Comparison of ENCODE assay signal across 9 mouse cellular contexts in the genomic region with DNA sequence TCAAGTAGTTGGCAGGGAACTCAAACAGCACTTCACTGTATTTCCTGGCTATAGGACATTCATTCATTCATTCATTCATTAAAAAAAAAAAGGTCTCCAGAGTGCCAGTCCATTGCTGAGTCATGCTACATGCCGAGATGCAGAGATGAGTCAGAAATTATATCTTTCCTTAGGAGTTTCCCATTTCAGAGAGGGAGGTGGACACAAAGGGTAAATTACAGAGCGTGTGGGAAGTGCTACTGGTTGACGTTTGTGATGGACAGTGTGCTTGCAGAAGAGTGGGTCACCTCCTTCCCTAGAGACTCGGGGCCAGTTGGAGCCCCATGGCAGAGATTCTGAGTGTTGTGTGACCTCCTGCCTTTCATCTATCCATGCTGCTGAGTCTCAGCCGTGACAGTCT. TPM values are rescaled to one million over a fixed set of nuclear protein-coding genes. Genes with fewer than 3 reads are reported as not detected.
DNase-seq lines count a peak whose midpoint lies in the region; ATAC-seq lines count a peak whose summit lies in the region.
"Had no signal": no experiment of that assay in that cellular context is flagged by ENCODE, and none has a peak within 500 bp of the region (broad histone marks: within the 10 kb centered on the region; RNA-seq: fewer than 3 reads in every experiment).

No protein-coding gene starts in this region.

- H3K4me3 ChIP-seq in kidney, embryonic 16.5 days (ENCODE audit: low read length): no peak overlapping the region
- no peak overlapping the region; the same call in none of the 2 replicates for H3K4me3 ChIP-seq in embryonic facial prominence, embryonic 11.5 days (ENCODE audit: low read depth, low read length)
- peak overlapping the region; percentile 72; the same call in 1 of the 2 replicates for H3K4me3 ChIP-seq in hindbrain, embryonic 14.5 days (replicated peaks; ENCODE audit: low read length)
- no peak overlapping the region for H3K4me3 ChIP-seq in neural tube, embryonic 14.5 days (ENCODE audit: low read depth, low read length)
- H3K4me3 ChIP-seq: erythroblast, embryonic 14.5 days had no signal

- H3K4me2 ChIP-seq in kidney, embryonic 16.5 days (replicated peaks; ENCODE audit: low read depth, low read length): peak overlapping the region; percentile 58
- H3K4me2 ChIP-seq in embryonic facial prominence, embryonic 11.5 days (ENCODE audit: low read depth, low read length): peak overlapping the region; percentile 79; the same call in 1 of the 2 replicates
- H3K4me2 ChIP-seq in hindbrain, embryonic 14.5 days (replicated peaks): peak overlapping the region; percentile 61
- H3K4me2 ChIP-seq in neural tube, embryonic 14.5 days (ENCODE audit: low read depth, low read length): peak overlapping the region; percentile 53; the same call in 1 of the 2 replicates

- H3K4me1 ChIP-seq in kidney, embryonic 16.5 days (ENCODE audit: insufficient read depth, low read length): peaks cover 43% of the 10 kb centered on the region
- peaks cover 7% of the 10 kb centered on the region for H3K4me1 ChIP-seq in embryonic facial prominence, embryonic 11.5 days (ENCODE audit: control insufficient read depth, insufficient read depth, low read length)
- H3K4me1 ChIP-seq in hindbrain, embryonic 14.5 days (replicated peaks; ENCODE audit: control insufficient read depth, insufficient read depth, low read length): peaks cover 51% of the 10 kb centered on the region
- H3K4me1 ChIP-seq in neural tube, embryonic 14.5 days (ENCODE audit: control insufficient read depth, insufficient read depth, low read length): peaks cover 40% of the 10 kb centered on the region

- DNase-seq in kidney, postnatal 14 days: no peak
- DNase-seq in embryonic facial prominence, embryonic 11.5 days (ENCODE audit: low spot score): no peak
- DNase-seq in hindbrain, embryonic 14.5 days (ENCODE audit: low spot score): no peak
- DNase-seq in retina, embryonic 14.5 days (ENCODE audit: low spot score): no peak
- no peak for DNase-seq in urinary bladder, adult 18-20 months (ENCODE audit: low spot score in 2 of 2)
- DNase-seq in spleen, postnatal 14 days (ENCODE audit: low spot score in 2 of 2): no peak

- whole genome bisulfite sequencing in kidney, embryonic 16.5 days: 21% methylated on average over 5 of the region's 5 CpGs
- 35% methylated on average over 5 of the region's 5 CpGs for WGBS in embryonic facial prominence, embryonic 11.5 days
- WGBS in hindbrain, embryonic 14.5 days: 25% methylated on average over 5 of the region's 5 CpGs
- 30% methylated on average over 5 of the region's 5 CpGs for WGBS in neural tube, embryonic 14.5 days

- no peaks in the 10 kb centered on the region for H3K36me3 ChIP-seq in kidney, embryonic 16.5 days (ENCODE audit: insufficient read depth, low read length)
- no peaks in the 10 kb centered on the region for H3K36me3 ChIP-seq in embryonic facial prominence, embryonic 11.5 days (replicated peaks; ENCODE audit: control insufficient read depth, insufficient read depth, low read depth, low read length)
- no peaks in the 10 kb centered on the region for H3K36me3 ChIP-seq in hindbrain, embryonic 14.5 days (replicated peaks; ENCODE audit: control insufficient read depth, insufficient read depth)
- no peaks in the 10 kb centered on the region for H3K36me3 ChIP-seq in neural tube, embryonic 14.5 days (ENCODE audit: control insufficient read depth, insufficient read depth, low read length)

- H3K9me3 ChIP-seq in kidney, embryonic 16.5 days (ENCODE audit: low read length): no peaks in the 10 kb centered on the region
- H3K9me3 ChIP-seq in embryonic facial prominence, embryonic 11.5 days (replicated peaks; ENCODE audit: control insufficient read depth, low read length): no peaks in the 10 kb centered on the region
- no peaks in the 10 kb centered on the region for H3K9me3 ChIP-seq in hindbrain, embryonic 14.5 days (ENCODE audit: control insufficient read depth, low read length)
- no peaks in the 10 kb centered on the region for H3K9me3 ChIP-seq in neural tube, embryonic 14.5 days (ENCODE audit: control insufficient read depth, low read length)

- no peak overlapping the region for H3K27ac ChIP-seq in kidney, embryonic 16.5 days (ENCODE audit: low read length)
- no peak overlapping the region for H3K27ac ChIP-seq in embryonic facial prominence, embryonic 11.5 days (replicated peaks; ENCODE audit: low read depth, low read length)
- H3K27ac ChIP-seq in hindbrain, embryonic 14.5 days: no peak overlapping the region
- no peak overlapping the region for H3K27ac ChIP-seq in neural tube, embryonic 14.5 days (ENCODE audit: low read depth, low read length)

- peak overlapping the region; percentile 97; the same call in 1 of the 2 replicates for H3K9ac ChIP-seq in kidney, embryonic 16.5 days (replicated peaks; ENCODE audit: low read length)
- H3K9ac ChIP-seq in embryonic facial prominence, embryonic 11.5 days (replicated peaks; ENCODE audit: low read length): no peak overlapping the region
- H3K9ac ChIP-seq in hindbrain, embryonic 14.5 days: peak overlapping the region; percentile 93; the same call in 1 of the 2 replicates
- H3K9ac ChIP-seq in neural tube, embryonic 14.5 days (replicated peaks; ENCODE audit: low read depth, low read length): no peak overlapping the region

- no peak for ATAC-seq in kidney, embryonic 16.5 days (ENCODE audit: low FRiP score, low TSS enrichment)
- no peak for ATAC-seq in embryonic facial prominence, embryonic 11.5 days (replicated peaks; ENCODE audit: insufficient number of reproducible peaks, low FRiP score, low TSS enrichment, low read depth)
- ATAC-seq in hindbrain, embryonic 14.5 days (ENCODE audit: low FRiP score): no peak
- ATAC-seq in neural tube, embryonic 14.5 days (ENCODE audit: low read depth): no peak

- H3K27me3 ChIP-seq in kidney, embryonic 16.5 days (ENCODE audit: insufficient read depth, low read length): no peaks in the 10 kb centered on the region
- no peaks in the 10 kb centered on the region for H3K27me3 ChIP-seq in embryonic facial prominence, embryonic 11.5 days (ENCODE audit: control insufficient read depth, insufficient read depth, low read length)
- H3K27me3 ChIP-seq in hindbrain, embryonic 14.5 days (ENCODE audit: control insufficient read depth, insufficient read depth, low read length): no peaks in the 10 kb centered on the region
- no peaks in the 10 kb centered on the region for H3K27me3 ChIP-seq in neural tube, embryonic 14.5 days (ENCODE audit: control insufficient read depth, insufficient read depth, low read length)

RNA-seq across cellular contexts. Expression of a gene that starts 2.6 kb away (rescaled TPM):
- 28.8 and 29.5 TPM in 2 replicates for polyA plus RNA-seq in kidney, embryonic 16.5 days (2015; fragmentation: Nextera tagmentation; extraction: Ambion mirVana)
- 59.4 and 66.3 TPM in 2 replicates for polyA plus RNA-seq in embryonic facial prominence, embryonic 11.5 days (2014; fragmentation: Nextera tagmentation; extraction: Ambion mirVana)
- polyA plus RNA-seq in hindbrain, embryonic 14.5 days (2014; fragmentation: Nextera tagmentation; extraction: Ambion mirVana): 23.3 and 26.6 TPM in 2 replicates
- 23.8 and 27.0 TPM in 2 replicates for polyA plus RNA-seq in neural tube, embryonic 14.5 days (2014; fragmentation: Nextera tagmentation; extraction: Ambion mirVana)
- polyA plus RNA-seq: erythroblast, embryonic 14.5 days had no signal

RNA-seq across cellular contexts. Expression of a gene that starts 42.6 kb away (rescaled TPM):
- 10.4 and 19.8 TPM in 2 replicates for polyA plus RNA-seq in kidney, embryonic 16.5 days (2015; fragmentation: Nextera tagmentation; extraction: Ambion mirVana)
- 147 and 161 TPM in 2 replicates for polyA plus RNA-seq in embryonic facial prominence, embryonic 11.5 days (2014; fragmentation: Nextera tagmentation; extraction: Ambion mirVana)
- 333 and 365 TPM in 2 replicates for polyA plus RNA-seq in hindbrain, embryonic 14.5 days (2014; fragmentation: Nextera tagmentation; extraction: Ambion mirVana)
- 312 and 361 TPM in 2 replicates for polyA plus RNA-seq in neural tube, embryonic 14.5 days (2014; fragmentation: Nextera tagmentation; extraction: Ambion mirVana)

Comparison
In these comparisons a context has a peak if more than half of its experiments do, and no peak if none do; other contexts are left out.
1. H3K9ac ChIP-seq: peak in kidney, embryonic 16.5 days (single experiment) and hindbrain, embryonic 14.5 days (single experiment); none in embryonic facial prominence, embryonic 11.5 days (single experiment) and neural tube, embryonic 14.5 days (single experiment).
2. Peak in every context shown above with its lines, with median percentiles within 50 percentile points of each other: H3K4me2 ChIP-seq.